Mouse (Mus musculus) T-helper 1 cell (primary cell): ENCODE measurements around the gene Yaf2.

Experiments
- in situ Hi-C: fragments of 300-600 bp; cut with MboI, MseI; formaldehyde crosslinking; loops from one replicate; pipeline ENCODE4 v1.15.1; 2025; ENCODE audit warnings: high pct_unique_total_duplicates

Yaf2 gene

DNA sequence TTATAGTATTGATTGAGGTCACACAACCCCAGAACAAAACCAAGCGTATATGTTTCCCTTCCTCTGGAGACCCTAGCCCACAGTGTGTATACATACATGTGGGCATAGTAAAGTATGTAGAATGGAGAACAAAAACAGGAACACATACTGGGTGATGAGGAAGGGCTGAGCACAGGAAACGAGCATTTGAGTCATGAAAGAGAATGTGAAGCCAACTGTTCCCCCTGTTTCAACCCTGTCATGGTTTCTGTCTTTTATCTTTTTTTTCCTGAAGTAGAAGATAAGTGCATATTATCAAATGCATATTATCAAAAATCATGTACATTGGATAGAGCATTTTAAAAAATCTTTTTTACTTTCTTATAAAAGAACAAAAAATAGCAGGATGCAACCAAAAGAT lies 49.1 kb downstream of the Yaf2 start:
- in situ Hi-C loops, result no loop called here

- in situ Hi-C loops, result no loop called here
Measured at GRCm38 (mm10) chr15:93285244-93285643, 51.5 kb downstream of the Yaf2 start.

- in situ Hi-C loops, result no loop called here
Measured at GRCm38 (mm10) chr15:93284326-93284725, 52.4 kb downstream of the Yaf2 start.

GRCm38 (mm10) chr15:93283349-93283748 lies 53.4 kb downstream of the Yaf2 start:
- in situ Hi-C loops, result no loop called here

DNA sequence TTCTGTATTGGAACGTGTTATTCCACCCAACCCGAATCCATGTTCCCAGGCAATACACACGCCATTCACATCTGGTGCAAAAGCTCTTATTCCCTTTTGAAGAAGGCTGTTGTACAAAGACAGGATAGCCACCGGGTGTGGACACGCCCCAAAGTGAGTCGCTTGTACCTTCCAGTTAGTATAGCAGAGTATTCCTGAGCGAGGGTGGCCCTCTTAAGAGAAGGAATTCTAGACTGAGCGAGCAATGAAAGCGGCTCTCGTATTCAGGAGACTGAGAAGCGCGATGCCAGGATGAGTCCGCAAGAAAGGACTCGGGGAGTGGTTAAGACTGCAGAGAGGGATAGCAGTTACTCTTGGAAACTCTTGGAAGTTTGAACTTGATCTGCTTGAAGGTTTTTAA lies 60.5 kb downstream of the Yaf2 start:
- in situ Hi-C loops, result no loop called here

DNA sequence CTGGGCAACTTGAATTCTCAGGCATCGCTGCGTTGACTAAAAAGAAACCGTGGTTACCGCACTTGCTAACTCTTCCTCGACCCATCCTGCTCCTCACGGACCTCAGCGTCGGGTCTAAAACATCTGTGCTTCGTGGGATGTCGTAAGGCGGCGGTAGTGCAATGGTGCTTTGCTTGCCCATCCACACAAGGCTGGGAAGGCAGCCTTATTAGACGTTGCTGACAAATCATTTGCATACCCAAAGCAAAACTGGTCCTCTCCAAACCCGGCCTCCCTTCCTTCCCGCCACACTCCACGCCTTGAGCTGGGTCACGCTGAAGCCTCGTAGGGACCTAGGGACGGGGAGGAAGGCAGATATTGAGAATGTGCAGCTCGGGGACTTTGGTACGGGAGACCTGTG lies 61.1 kb downstream of the Yaf2 start:
- in situ Hi-C loops, result no loop called here

DNA sequence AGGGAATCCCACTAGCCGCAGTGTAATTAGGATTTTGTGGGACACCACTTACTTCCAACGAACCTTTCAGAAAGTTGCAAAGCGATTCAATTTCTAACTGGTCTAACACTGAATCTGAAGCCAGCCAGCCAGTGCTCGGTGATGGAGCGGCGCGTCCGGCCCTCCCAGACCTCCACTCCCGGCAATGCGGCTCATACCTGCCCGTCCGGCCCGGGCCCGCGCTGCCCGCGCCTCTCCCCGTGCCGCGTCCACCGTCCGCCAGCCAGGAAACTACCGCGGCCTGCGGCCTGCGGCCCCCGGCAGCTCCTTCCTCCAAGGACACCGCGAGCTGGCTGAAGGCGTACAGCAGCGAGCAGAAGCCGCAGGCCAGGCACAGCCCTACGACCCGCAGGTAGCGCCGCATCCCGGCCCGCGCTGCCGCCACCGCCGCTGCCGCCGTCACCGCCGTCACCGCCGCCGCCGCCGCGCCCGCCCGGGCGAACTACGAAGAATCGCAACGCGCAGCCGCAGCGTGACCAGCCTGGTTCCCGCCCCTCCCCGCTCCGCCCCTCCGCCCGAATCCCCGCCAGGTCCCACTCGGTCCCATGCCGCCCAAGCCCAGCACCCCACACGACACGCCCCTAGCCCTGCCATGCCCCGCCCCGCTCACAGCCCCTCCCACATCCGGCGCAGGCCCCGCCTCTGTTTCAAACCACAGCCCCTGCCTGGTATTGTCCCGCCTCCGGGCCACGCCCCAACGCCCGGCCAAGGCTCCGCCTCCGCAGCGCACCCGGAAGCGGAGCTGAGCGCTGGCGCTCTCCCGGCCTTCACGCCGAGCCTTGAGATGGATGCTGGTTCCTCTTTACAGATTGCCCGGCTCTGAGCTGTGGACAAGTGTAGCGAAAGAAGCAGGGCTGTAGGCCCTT lies 61.8 kb downstream of the Yaf2 start, which contains the start of gene Gxylt1:
Gene Gxylt1, minus strand, starts transcription at position 501 of the 905 bp plus-strand sequence.
- in situ Hi-C loops, result no loop called here

- in situ Hi-C loops, result no loop called here
Measured at GRCm38 (mm10) chr15:93273788-93274678, 62.7 kb downstream of the Yaf2 start.

DNA sequence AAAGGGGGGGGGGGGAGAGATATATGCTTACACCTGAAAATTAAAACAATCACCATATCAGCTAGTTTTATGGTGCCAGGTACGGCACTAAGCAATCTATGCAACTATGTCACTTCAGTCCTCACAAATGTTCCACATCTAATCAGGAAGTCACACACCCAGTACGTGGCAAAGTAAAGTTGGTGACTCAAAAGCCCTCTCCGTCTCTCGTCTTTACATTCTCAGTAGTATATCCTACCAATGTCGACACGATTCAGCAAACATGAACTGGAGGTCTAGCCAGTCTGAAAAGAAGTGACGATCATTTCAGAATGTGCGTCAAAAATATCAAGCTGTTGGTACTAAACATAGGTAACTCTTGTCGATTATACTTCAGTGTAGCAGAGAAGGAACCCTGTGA lies 63.8 kb downstream of the Yaf2 start:
- in situ Hi-C loops, result no loop called here

DNA sequence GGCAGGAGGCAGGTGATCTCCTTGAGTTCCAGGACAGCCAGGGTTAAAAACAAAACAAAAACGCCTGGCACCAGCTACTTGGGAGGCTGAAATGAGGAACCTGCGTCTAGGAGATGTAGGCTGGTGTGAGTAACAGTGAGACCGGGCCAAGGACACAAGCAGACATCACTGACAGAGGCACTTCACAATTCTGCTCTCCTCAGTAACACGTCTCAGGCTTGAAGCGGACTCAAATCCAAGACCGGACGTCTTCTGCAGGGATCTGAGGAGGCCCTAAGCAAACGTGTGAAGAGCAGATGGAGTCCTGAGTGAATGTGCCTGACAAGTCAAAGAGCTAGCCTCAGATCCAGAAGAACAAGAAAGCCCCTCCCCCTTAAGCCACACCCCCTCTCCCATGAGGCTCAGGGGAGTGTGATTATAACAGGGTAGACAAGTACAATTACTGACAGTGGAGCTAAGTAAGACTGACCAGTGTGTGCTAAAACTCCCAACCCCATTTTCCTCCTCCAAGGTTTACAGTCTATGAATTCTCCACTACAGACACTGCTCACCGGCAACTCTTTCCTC lies 66.4 kb downstream of the Yaf2 start:
- in situ Hi-C loops, result no loop called here

- in situ Hi-C loops, result no loop called here
Measured at GRCm38 (mm10) chr15:93269572-93269971, 67.2 kb downstream of the Yaf2 start.

DNA sequence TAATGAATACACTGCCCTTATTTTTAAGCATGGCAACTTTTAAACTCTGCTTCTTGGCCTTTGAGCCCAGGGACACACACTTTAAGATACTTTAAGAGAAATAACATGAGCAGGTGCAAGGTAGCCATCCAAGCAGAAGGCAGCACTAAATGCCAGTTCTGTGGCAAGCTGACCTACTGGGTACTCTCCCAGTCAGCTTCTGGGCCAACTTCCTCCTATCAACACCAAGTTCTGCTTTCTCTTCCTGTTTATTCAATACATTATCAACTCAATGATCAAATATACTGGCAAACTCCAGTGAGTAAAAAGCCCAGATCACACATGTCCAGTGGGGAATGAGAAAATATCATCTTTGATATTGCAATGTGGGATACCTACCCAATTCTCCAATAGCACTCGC lies 68.7 kb downstream of the Yaf2 start:
- in situ Hi-C loops, result no loop called here

DNA sequence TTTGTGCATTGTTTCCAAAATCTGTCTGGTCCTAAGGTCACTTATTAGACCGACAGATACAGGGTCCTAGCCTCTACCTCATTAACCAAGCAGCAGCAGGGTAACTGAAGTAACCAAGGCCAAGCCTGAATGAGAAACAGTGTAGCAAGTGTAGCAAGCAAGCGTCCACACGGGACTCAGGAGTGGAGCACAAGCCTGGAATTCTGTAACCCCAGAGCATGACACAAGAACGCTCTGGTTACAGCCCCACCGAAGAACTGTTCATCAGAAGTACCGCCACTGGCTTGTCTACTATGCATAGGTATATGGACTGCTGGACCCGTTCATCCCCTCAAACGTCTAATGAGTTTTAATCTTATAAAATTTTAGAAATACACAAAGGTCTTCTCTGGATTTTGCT lies 69.3 kb downstream of the Yaf2 start:
- in situ Hi-C loops, result no loop called here

GRCm38 (mm10) chr15:93266361-93266760 lies 70.4 kb downstream of the Yaf2 start:
- in situ Hi-C loops, result no loop called here

DNA sequence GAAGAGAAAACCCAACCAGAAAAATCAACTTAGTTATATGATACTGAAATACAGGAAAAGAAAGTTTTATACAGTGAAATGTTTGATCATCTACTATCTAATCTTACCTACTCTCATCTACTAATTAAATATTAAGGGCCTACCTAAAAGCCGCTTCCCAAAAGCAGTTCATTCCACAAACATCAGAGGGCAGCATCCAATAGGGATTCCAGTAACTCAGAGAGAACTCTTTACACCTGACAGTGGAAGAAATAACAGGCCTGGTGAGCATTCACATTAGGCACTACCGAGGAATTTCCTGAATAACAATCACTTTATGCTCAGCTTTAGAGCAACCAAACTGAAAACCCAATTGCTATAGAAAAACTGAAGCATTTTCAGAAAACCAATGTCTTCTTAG lies 71.0 kb downstream of the Yaf2 start:
- in situ Hi-C loops, result no loop called here

DNA sequence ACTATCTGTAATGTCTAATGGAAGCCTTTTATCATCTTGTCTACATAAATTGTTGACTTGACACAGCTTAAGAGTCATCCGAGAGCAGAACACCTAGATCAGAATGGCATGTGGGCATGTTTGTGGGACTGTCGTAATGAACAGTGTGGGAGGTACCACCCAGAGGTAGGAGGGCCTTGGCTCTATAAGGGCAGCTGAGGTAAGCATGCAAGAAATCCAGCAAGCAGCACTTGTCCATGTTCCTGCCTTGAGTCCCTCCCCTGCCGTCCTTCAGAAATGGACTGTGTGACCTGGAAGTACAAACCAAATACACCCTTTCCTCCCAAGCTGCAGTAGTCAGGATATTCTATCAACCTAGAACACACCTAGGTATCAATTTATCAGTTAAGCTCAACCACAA lies 71.5 kb downstream of the Yaf2 start:
- in situ Hi-C loops, result no loop called here

DNA sequence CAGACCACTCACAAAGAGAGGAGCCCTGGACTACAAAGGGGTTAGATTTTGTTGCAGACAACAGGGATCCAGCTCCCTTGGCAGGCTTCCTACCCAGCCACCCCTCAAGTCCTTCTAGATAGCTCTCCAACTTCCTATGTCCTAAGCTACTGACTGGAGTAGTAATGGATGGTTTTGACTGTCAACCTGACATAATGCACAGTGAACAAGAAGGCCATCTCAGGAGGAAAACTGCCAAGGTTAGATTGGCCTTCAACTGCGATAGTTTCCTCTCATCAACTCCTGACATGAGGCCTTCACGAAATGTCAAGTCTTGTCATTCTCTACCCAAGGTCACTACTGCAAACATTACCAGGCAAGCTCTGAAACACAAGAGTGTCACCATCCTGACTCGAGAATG lies 72.5 kb downstream of the Yaf2 start:
- in situ Hi-C loops, result no loop called here

GRCm38 (mm10) chr15:93263566-93263965 lies 73.2 kb downstream of the Yaf2 start:
- in situ Hi-C loops, result no loop called here

GRCm38 (mm10) chr15:93262818-93263217 lies 73.9 kb downstream of the Yaf2 start:
- in situ Hi-C loops, result no loop called here

- in situ Hi-C loops, result no loop called here
Measured at GRCm38 (mm10) chr15:93262274-93262673, 74.5 kb downstream of the Yaf2 start.

- in situ Hi-C loops, result no loop called here
Measured at GRCm38 (mm10) chr15:93259933-93260332, 76.8 kb downstream of the Yaf2 start.

- in situ Hi-C loops, result no loop called here
Measured at GRCm38 (mm10) chr15:93255295-93255694, 81.4 kb downstream of the Yaf2 start.
